Mouse (Mus musculus) spleen, adult 2 months (tissue): ENCODE data around the gene Kctd18. TPM values are rescaled to one million over a fixed set of nuclear protein-coding genes. Genes with fewer than 3 reads are reported as not detected.

Experiments used
- DNase-seq, 2 experiments: peaks; one replicate each; pipeline versions ENCODE4 v3.0.0 to v3.0.0-alpha.2; 2012 to 2021; ENCODE audit warnings: low spot score in 2 of 2, low read depth in 1 of 2
- H3K27ac ChIP-seq: fragments of 200-500 bp; 2 replicates; pipeline ENCODE4 v1.5.1; 2012; ENCODE audit warnings: low read length, inconsistent platforms; ENCODE audit not compliant: insufficient read depth
- H3K27me3 ChIP-seq: fragments of 200-500 bp; 2 replicates; pipeline ENCODE4 v1.6.1; 2012; ENCODE audit warnings: mild to moderate bottlenecking, moderate library complexity, low read length, inconsistent platforms; ENCODE audit not compliant: control insufficient read depth, insufficient read depth
- H3K36me3 ChIP-seq: fragments of 200-500 bp; 2 replicates; pipeline ENCODE4 v1.6.1; 2012; ENCODE audit warnings: mild to moderate bottlenecking, low read length, inconsistent platforms; ENCODE audit not compliant: control insufficient read depth, insufficient read depth
- H3K4me1 ChIP-seq: fragments of 200-500 bp; 2 replicates; pipeline ENCODE4 v1.6.1; 2011; ENCODE audit warnings: inconsistent platforms; ENCODE audit not compliant: control insufficient read depth, insufficient read depth, insufficient read length
- H3K4me3 ChIP-seq: fragments of 200-500 bp; 2 replicates; pipeline ENCODE4 v1.5.1; 2011; ENCODE audit warnings: mild to moderate bottlenecking, inconsistent platforms; ENCODE audit not compliant: insufficient read depth, insufficient read length; ENCODE audit errors: extremely low read depth
- CTCF ChIP-seq: fragments of 200-500 bp; IDR thresholded peaks from 2 replicates; pipeline ENCODE4 v1.5.1; 2011; ENCODE audit warnings: mild to moderate bottlenecking, inconsistent platforms; ENCODE audit not compliant: insufficient read depth, insufficient read length, insufficient replicate concordance; ENCODE audit errors: extremely low read depth
- POLR2A ChIP-seq: fragments of 200-500 bp; IDR thresholded peaks from 2 replicates; pipeline ENCODE4 v1.6.1; 2011; ENCODE audit warnings: low read depth, low read length, inconsistent platforms
- WGBS: fragments of 180-500 bp; shearing (Covaris S2); methylation state at CpG from one replicate; pipeline ENCODE4 v1.1.7; 2018; 5-methylcytosine and 5-hydroxymethylcytosine counted together
- polyA plus RNA-seq: library from polyadenylated mRNA; depleted of rRNA; stranded (reverse); fragments of >200 nt; gene quantifications from 2 replicates; pipeline ENCODE4 v1.2.3, GENCODE M21; 2012

Gene Kctd18
- polyA plus RNA-seq, 1 experiment: 5.4 TPM

- TF ChIP-seq CTCF (no peak), POLR2A (no peak)
- H3K36me3 ChIP-seq: no peaks in the 10 kb centered on the region
- no peaks in the 10 kb centered on the region for H3K27me3 ChIP-seq
- no peak overlapping the region for H3K4me3 ChIP-seq
- 85% methylated on average over 11 of the region's 11 CpGs for WGBS
- H3K4me1 ChIP-seq: no peaks in the 10 kb centered on the region
- no peak for DNase-seq
- no peak overlapping the region for H3K27ac ChIP-seq
These were observed 77.0 kb downstream of the Kctd18 start for GRCm38 (mm10) chr1:57941734-57942133.

GRCm38 (mm10) chr1:57941095-57941494 is 77.7 kb downstream of the Kctd18 start:
- TF ChIP-seq CTCF: no peak
- no peak for TF ChIP-seq POLR2A
- 85% methylated on average over 7 of the region's 7 CpGs for WGBS
- H3K4me1 ChIP-seq: no peaks in the 10 kb centered on the region
- H3K4me3 ChIP-seq: no peak overlapping the region
- no peaks in the 10 kb centered on the region for H3K36me3 ChIP-seq
- no peak for DNase-seq
- no peak overlapping the region for H3K27ac ChIP-seq
- no peaks in the 10 kb centered on the region for H3K27me3 ChIP-seq

GRCm38 (mm10) chr1:57940691-57941090 is 78.1 kb downstream of the Kctd18 start:
- no peak overlapping the region for H3K4me3 ChIP-seq

GRCm38 (mm10) chr1:57934287-57934686 is 84.5 kb downstream of the Kctd18 start:
- Histone ChIP-seq H3K27ac (no peak overlapping the region), H3K4me1 (no peaks in the 10 kb centered on the region), H3K4me3 (no peak overlapping the region), H3K36me3 (no peaks in the 10 kb centered on the region), H3K27me3 (no peaks in the 10 kb centered on the region)
- TF ChIP-seq POLR2A (no peak), CTCF (no peak)
- no peak for DNase-seq
- 67% methylated on average over 1 of the region's 1 CpGs for WGBS

More at GRCm38 (mm10) chr1:57940691-57941090, 78.1 kb downstream of the Kctd18 start:
- H3K36me3 ChIP-seq: no peaks in the 10 kb centered on the region
- no peak overlapping the region for H3K27ac ChIP-seq
- no peak for TF ChIP-seq CTCF
- TF ChIP-seq POLR2A: no peak
- no peak for DNase-seq
- H3K4me1 ChIP-seq: no peaks in the 10 kb centered on the region
- 85% methylated on average over 10 of the region's 10 CpGs for WGBS
- no peaks in the 10 kb centered on the region for H3K27me3 ChIP-seq

GRCm38 (mm10) chr1:57918567-57918966 is 100.2 kb downstream of the Kctd18 start:
- no peak overlapping the region for H3K4me3 ChIP-seq
- no peaks in the 10 kb centered on the region for H3K27me3 ChIP-seq
- H3K4me1 ChIP-seq: no peaks in the 10 kb centered on the region
- no peak overlapping the region for H3K27ac ChIP-seq
- H3K36me3 ChIP-seq: no peaks in the 10 kb centered on the region
- TF ChIP-seq POLR2A: no peak
- TF ChIP-seq CTCF: no peak
- no peak for DNase-seq
- 76% methylated on average over 4 of the region's 4 CpGs for WGBS

- 83% methylated on average over 5 of the region's 5 CpGs for WGBS
These were observed 101.4 kb downstream of the Kctd18 start for GRCm38 (mm10) chr1:57917342-57917741.

GRCm38 (mm10) chr1:57911561-57911960 is 107.2 kb downstream of the Kctd18 start:
- Histone ChIP-seq H3K4me3 (no peak overlapping the region), H3K36me3 (no peaks in the 10 kb centered on the region), H3K27ac (no peak overlapping the region), H3K27me3 (no peaks in the 10 kb centered on the region), H3K4me1 (no peaks in the 10 kb centered on the region)
- TF ChIP-seq POLR2A: no peak
- no peak for TF ChIP-seq CTCF
- 88% methylated on average over 6 of the region's 6 CpGs for WGBS
- no peak for DNase-seq

More at GRCm38 (mm10) chr1:57917342-57917741, 101.4 kb downstream of the Kctd18 start:
- no peak for DNase-seq
- Histone ChIP-seq H3K4me1 (no peaks in the 10 kb centered on the region), H3K27me3 (no peaks in the 10 kb centered on the region), H3K4me3 (no peak overlapping the region), H3K36me3 (no peaks in the 10 kb centered on the region), H3K27ac (no peak overlapping the region)
- TF ChIP-seq POLR2A: no peak
- no peak for TF ChIP-seq CTCF

- Histone ChIP-seq H3K27me3 (no peaks in the 10 kb centered on the region), H3K4me3 (no peak overlapping the region), H3K4me1 (no peaks in the 10 kb centered on the region), H3K36me3 (no peaks in the 10 kb centered on the region), H3K27ac (no peak overlapping the region)
- no peak for DNase-seq
- TF ChIP-seq CTCF (no peak), POLR2A (no peak)
These were observed 112.4 kb downstream of the Kctd18 start for GRCm38 (mm10) chr1:57906312-57906711.
